Mouse (Mus musculus): ENCODE data around the gene Gm43738. TPM values are rescaled to one million over a fixed set of nuclear protein-coding genes. Genes with fewer than 3 reads are reported as not detected.

Gm43738 gene
- polyA plus RNA-seq (2015; fragmentation: Nextera tagmentation; extraction: Ambion mirVana), result not detected in 2 replicates

- Histone ChIP-seq H3K9me3 (ENCODE audit: control insufficient read depth, low read length) (no peaks in the 10 kb centered on the region), H3K4me3 (replicated peaks; ENCODE audit: low read length) (peak within 1 kb of the TSS; percentile 70), H3K27me3 (replicated peaks; ENCODE audit: control insufficient read depth, insufficient read depth, low read length) (no peaks in the 10 kb centered on the region), H3K9ac (replicated peaks; ENCODE audit: low read depth, low read length) (peak within 1 kb of the TSS; percentile 64), H3K4me1 (replicated peaks; ENCODE audit: control insufficient read depth, insufficient read depth, low read length) (peaks cover 22% of the 10 kb centered on the region), H3K27ac (ENCODE audit: low read length) (peak within 1 kb of the TSS; percentile 56; the same call in 1 of the 2 replicates), H3K4me2 (ENCODE audit: low read length) (peak within 1 kb of the TSS; percentile 85), H3K36me3 (ENCODE audit: control insufficient read depth, insufficient read depth) (peaks cover 11% of the 10 kb centered on the region)
- 15% methylated on average over 7 of the region's 7 CpGs for WGBS
- no peak for ATAC-seq
Observed at GRCm38 (mm10) chr3:89100811-89101210, at the start of gene Gm43738. Gene Gm43738, minus strand, starts transcription at chr3:89101099.

- H3K27me3 ChIP-seq (replicated peaks; ENCODE audit: control insufficient read depth, insufficient read depth, low read length), result no peaks in the 10 kb centered on the region
- H3K9ac ChIP-seq (replicated peaks; ENCODE audit: low read depth, low read length), result no peak overlapping the region
- H3K9me3 ChIP-seq (ENCODE audit: control insufficient read depth, low read length), result no peaks in the 10 kb centered on the region
- no peaks in the 10 kb centered on the region for H3K4me1 ChIP-seq (replicated peaks; ENCODE audit: control insufficient read depth, insufficient read depth, low read length)
- no peak overlapping the region for H3K27ac ChIP-seq (ENCODE audit: low read length)
- H3K4me2 ChIP-seq (ENCODE audit: low read length), result no peak overlapping the region
- 71% methylated on average over 14 of the region's 14 CpGs for WGBS
- ATAC-seq, result no peak
- no peak overlapping the region for H3K4me3 ChIP-seq (replicated peaks; ENCODE audit: low read length)
- no peaks in the 10 kb centered on the region for H3K36me3 ChIP-seq (ENCODE audit: control insufficient read depth, insufficient read depth)
Observed at GRCm38 (mm10) chr3:89148567-89148966, 47.7 kb upstream of the Gm43738 start.

- Histone ChIP-seq H3K27me3 (replicated peaks; ENCODE audit: control insufficient read depth, insufficient read depth, low read length) (no peaks in the 10 kb centered on the region), H3K36me3 (ENCODE audit: control insufficient read depth, insufficient read depth) (no peaks in the 10 kb centered on the region), H3K9me3 (ENCODE audit: control insufficient read depth, low read length) (no peaks in the 10 kb centered on the region), H3K9ac (replicated peaks; ENCODE audit: low read depth, low read length) (no peak overlapping the region), H3K4me3 (replicated peaks; ENCODE audit: low read length) (no peak overlapping the region), H3K27ac (ENCODE audit: low read length) (no peak overlapping the region), H3K4me1 (replicated peaks; ENCODE audit: control insufficient read depth, insufficient read depth, low read length) (no peaks in the 10 kb centered on the region), H3K4me2 (ENCODE audit: low read length) (no peak overlapping the region)
- 16% methylated on average over 15 of the region's 15 CpGs for WGBS
- ATAC-seq, result no peak
Observed at GRCm38 (mm10) chr3:89147979-89148311, 47.0 kb upstream of the Gm43738 start.

GRCm38 (mm10) chr3:89147101-89147978 is 46.4 kb upstream of the Gm43738 start:
- 25% methylated on average over 26 of the region's 26 CpGs for WGBS
- Histone ChIP-seq H3K4me2 (ENCODE audit: low read length) (no peak overlapping the region), H3K27ac (ENCODE audit: low read length) (no peak overlapping the region), H3K27me3 (replicated peaks; ENCODE audit: control insufficient read depth, insufficient read depth, low read length) (no peaks in the 10 kb centered on the region), H3K4me3 (replicated peaks; ENCODE audit: low read length) (no peak overlapping the region), H3K4me1 (replicated peaks; ENCODE audit: control insufficient read depth, insufficient read depth, low read length) (no peaks in the 10 kb centered on the region), H3K9ac (replicated peaks; ENCODE audit: low read depth, low read length) (no peak overlapping the region), H3K36me3 (ENCODE audit: control insufficient read depth, insufficient read depth) (no peaks in the 10 kb centered on the region), H3K9me3 (ENCODE audit: control insufficient read depth, low read length) (no peaks in the 10 kb centered on the region)
- ATAC-seq, result no peak

GRCm38 (mm10) chr3:89145566-89145965 is 44.7 kb upstream of the Gm43738 start:
- H3K4me1 ChIP-seq (replicated peaks; ENCODE audit: control insufficient read depth, insufficient read depth, low read length), result no peaks in the 10 kb centered on the region
- no peak overlapping the region for H3K4me3 ChIP-seq (replicated peaks; ENCODE audit: low read length)
- H3K27me3 ChIP-seq (replicated peaks; ENCODE audit: control insufficient read depth, insufficient read depth, low read length), result no peaks in the 10 kb centered on the region
- H3K27ac ChIP-seq (ENCODE audit: low read length), result no peak overlapping the region
- no peaks in the 10 kb centered on the region for H3K9me3 ChIP-seq (ENCODE audit: control insufficient read depth, low read length)
- H3K9ac ChIP-seq (replicated peaks; ENCODE audit: low read depth, low read length), result no peak overlapping the region
- H3K36me3 ChIP-seq (ENCODE audit: control insufficient read depth, insufficient read depth), result no peaks in the 10 kb centered on the region
- no peak for ATAC-seq
- H3K4me2 ChIP-seq (ENCODE audit: low read length), result no peak overlapping the region
- 21% methylated on average over 8 of the region's 8 CpGs for WGBS

- H3K27me3 ChIP-seq (replicated peaks; ENCODE audit: control insufficient read depth, insufficient read depth, low read length), result no peaks in the 10 kb centered on the region
- no peak overlapping the region for H3K4me2 ChIP-seq (ENCODE audit: low read length)
- no peak overlapping the region for H3K9ac ChIP-seq (replicated peaks; ENCODE audit: low read depth, low read length)
- no peak for ATAC-seq
- H3K9me3 ChIP-seq (ENCODE audit: control insufficient read depth, low read length), result no peaks in the 10 kb centered on the region
- no peak overlapping the region for H3K4me3 ChIP-seq (replicated peaks; ENCODE audit: low read length)
- 87% methylated on average over 10 of the region's 10 CpGs for WGBS
- no peak overlapping the region for H3K27ac ChIP-seq (ENCODE audit: low read length)
- no peaks in the 10 kb centered on the region for H3K36me3 ChIP-seq (ENCODE audit: control insufficient read depth, insufficient read depth)
- no peaks in the 10 kb centered on the region for H3K4me1 ChIP-seq (replicated peaks; ENCODE audit: control insufficient read depth, insufficient read depth, low read length)
Observed at GRCm38 (mm10) chr3:89144821-89145220, 43.9 kb upstream of the Gm43738 start.

GRCm38 (mm10) chr3:89136365-89136764 is 35.5 kb upstream of the Gm43738 start:
- WGBS, result 41% methylated on average over 9 of the region's 9 CpGs
- Histone ChIP-seq H3K27me3 (replicated peaks; ENCODE audit: control insufficient read depth, insufficient read depth, low read length) (no peaks in the 10 kb centered on the region), H3K9me3 (ENCODE audit: control insufficient read depth, low read length) (no peaks in the 10 kb centered on the region), H3K4me3 (replicated peaks; ENCODE audit: low read length) (no peak overlapping the region), H3K4me2 (ENCODE audit: low read length) (no peak overlapping the region), H3K9ac (replicated peaks; ENCODE audit: low read depth, low read length) (no peak overlapping the region), H3K4me1 (replicated peaks; ENCODE audit: control insufficient read depth, insufficient read depth, low read length) (peaks cover 11% of the 10 kb centered on the region), H3K36me3 (ENCODE audit: control insufficient read depth, insufficient read depth) (no peaks in the 10 kb centered on the region), H3K27ac (ENCODE audit: low read length) (no peak overlapping the region)
- ATAC-seq, result no peak

- no peak for ATAC-seq
- H3K9ac ChIP-seq (replicated peaks; ENCODE audit: low read depth, low read length), result no peak within 1 kb of the TSS
- 59% methylated on average over 3 of the region's 3 CpGs for WGBS
- H3K9me3 ChIP-seq (ENCODE audit: control insufficient read depth, low read length), result no peaks in the 10 kb centered on the region
- no peaks in the 10 kb centered on the region for H3K36me3 ChIP-seq (ENCODE audit: control insufficient read depth, insufficient read depth)
- peaks cover 11% of the 10 kb centered on the region for H3K4me1 ChIP-seq (replicated peaks; ENCODE audit: control insufficient read depth, insufficient read depth, low read length)
- H3K27ac ChIP-seq (ENCODE audit: low read length), result no peak within 1 kb of the TSS
- no peak within 1 kb of the TSS for H3K4me2 ChIP-seq (ENCODE audit: low read length)
- H3K27me3 ChIP-seq (replicated peaks; ENCODE audit: control insufficient read depth, insufficient read depth, low read length), result no peaks in the 10 kb centered on the region
- no peak within 1 kb of the TSS for H3K4me3 ChIP-seq (replicated peaks; ENCODE audit: low read length)
Observed at GRCm38 (mm10) chr3:89135958-89136357, 35.1 kb upstream of the Gm43738 start, which contains the start of gene Pklr. Gene Pklr, plus strand, starts transcription at chr3:89136142.

GRCm38 (mm10) chr3:89133752-89134151 is 32.9 kb upstream of the Gm43738 start:
- peaks cover 11% of the 10 kb centered on the region for H3K4me1 ChIP-seq (replicated peaks; ENCODE audit: control insufficient read depth, insufficient read depth, low read length)
- no peaks in the 10 kb centered on the region for H3K36me3 ChIP-seq (ENCODE audit: control insufficient read depth, insufficient read depth)
- no peak overlapping the region for H3K27ac ChIP-seq (ENCODE audit: low read length)
- H3K27me3 ChIP-seq (replicated peaks; ENCODE audit: control insufficient read depth, insufficient read depth, low read length), result no peaks in the 10 kb centered on the region
- H3K9ac ChIP-seq (replicated peaks; ENCODE audit: low read depth, low read length), result no peak overlapping the region
- WGBS, result 95% methylated on average over 1 of the region's 1 CpGs
- H3K4me3 ChIP-seq (replicated peaks; ENCODE audit: low read length), result no peak overlapping the region
- H3K9me3 ChIP-seq (ENCODE audit: control insufficient read depth, low read length), result no peaks in the 10 kb centered on the region
- no peak overlapping the region for H3K4me2 ChIP-seq (ENCODE audit: low read length)
- no peak for ATAC-seq
